Mouse (Mus musculus): ENCODE data around the gene Prdx1.

GRCm38 (mm10) chr4:116660829-116661228, 24.5 kb upstream of the Prdx1 start:
- TF ChIP-seq POLR2AphosphoS5 (IDR thresholded peaks at IDR 0.05; ENCODE audit: insufficient replicate concordance, low read depth, low read length) (no peak), CTCF (IDR thresholded peaks at IDR 0.05; ENCODE audit: low read depth, low read length) (no peak), TAL1 (conservative IDR thresholded peaks at IDR 0.05; ENCODE audit: low read depth, low read length) (no peak), GATA1 (IDR thresholded peaks at IDR 0.05; ENCODE audit: borderline replicate concordance, low read length) (no peak)
